Mouse (Mus musculus): ENCODE measurements around the gene Iqcc. TPM values are rescaled to one million over a fixed set of nuclear protein-coding genes. Genes with fewer than 3 reads are reported as not detected.

Gene Iqcc
- polyA plus RNA-seq (2014; fragmentation: Nextera tagmentation; extraction: Ambion mirVana) = 23.6 and 25.8 TPM in 2 replicates

DNA sequence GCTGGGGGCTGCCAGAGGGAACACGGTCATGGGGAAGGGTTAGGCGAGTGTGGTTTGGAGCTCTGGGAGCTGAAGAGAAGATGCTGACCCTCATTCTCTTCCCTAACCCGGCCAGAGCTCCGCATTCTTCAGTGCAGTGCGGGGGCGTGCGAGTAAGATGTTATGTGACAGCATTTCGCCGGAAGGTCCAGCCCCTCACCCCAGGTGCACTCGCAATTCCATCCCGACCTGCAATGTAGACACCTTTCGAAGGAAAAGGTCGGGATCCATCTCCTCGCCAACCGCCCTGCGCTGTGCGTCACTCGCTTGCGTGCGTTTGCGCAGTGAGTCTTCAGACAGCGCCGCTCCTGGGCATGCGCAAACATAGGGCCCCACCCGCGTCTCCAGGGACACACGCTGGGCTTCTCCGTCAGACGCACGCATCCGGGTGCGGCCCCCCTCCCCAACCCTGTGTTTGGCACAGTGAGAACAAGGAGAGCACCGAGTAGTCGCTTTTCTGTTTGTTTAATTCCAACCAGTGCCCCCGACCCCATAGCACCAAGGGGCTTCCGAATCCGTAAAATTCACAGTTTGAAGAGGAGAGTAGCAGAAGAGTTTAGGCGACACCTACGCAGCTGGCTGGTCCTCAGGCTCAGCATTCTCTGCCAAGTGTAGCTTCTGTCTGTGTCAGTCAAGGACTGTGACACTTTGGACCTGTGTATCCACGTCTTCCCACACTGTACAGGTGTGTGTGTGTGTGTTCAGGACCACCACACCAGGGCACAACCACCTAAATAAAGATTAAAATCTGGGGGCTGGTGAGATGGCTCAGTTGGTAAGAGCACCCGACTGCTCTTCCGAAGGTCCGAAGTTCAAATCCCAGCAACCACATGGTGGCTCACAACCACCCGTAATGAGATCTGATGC, at the start of gene Iqcc:
Gene Iqcc, minus strand, starts transcription at position 314 of the 906 bp plus-strand sequence.
- peak; percentile 92 for ATAC-seq (ENCODE audit: insufficient read depth)
- 3% methylated on average over 43 of the region's 44 CpGs for WGBS
- H3K9me3 ChIP-seq (ENCODE audit: low read depth, low read length) = no peaks in the 10 kb centered on the region
- H3K4me1 ChIP-seq (ENCODE audit: insufficient read depth) = peaks cover 12% of the 10 kb centered on the region; the same call in 1 of the 2 replicates
- H3K9ac ChIP-seq = peak within 1 kb of the TSS; percentile 82
- TF ChIP-seq CTCF (IDR thresholded peaks at IDR 0.05; ENCODE audit: low read depth) = peak; percentile 53
- H3K27ac ChIP-seq (ENCODE audit: low read depth) = peak within 1 kb of the TSS; percentile 82
- peak; percentile 97 for DNase-seq
- H3K4me2 ChIP-seq = peak within 1 kb of the TSS; percentile 87
- H3K36me3 ChIP-seq (ENCODE audit: insufficient read depth) = peaks cover 17% of the 10 kb centered on the region
- no peaks in the 10 kb centered on the region for H3K27me3 ChIP-seq (ENCODE audit: insufficient read depth, low read length)
- peak within 1 kb of the TSS; percentile 74 for H3K4me3 ChIP-seq (ENCODE audit: low read depth, low read length)

DNA sequence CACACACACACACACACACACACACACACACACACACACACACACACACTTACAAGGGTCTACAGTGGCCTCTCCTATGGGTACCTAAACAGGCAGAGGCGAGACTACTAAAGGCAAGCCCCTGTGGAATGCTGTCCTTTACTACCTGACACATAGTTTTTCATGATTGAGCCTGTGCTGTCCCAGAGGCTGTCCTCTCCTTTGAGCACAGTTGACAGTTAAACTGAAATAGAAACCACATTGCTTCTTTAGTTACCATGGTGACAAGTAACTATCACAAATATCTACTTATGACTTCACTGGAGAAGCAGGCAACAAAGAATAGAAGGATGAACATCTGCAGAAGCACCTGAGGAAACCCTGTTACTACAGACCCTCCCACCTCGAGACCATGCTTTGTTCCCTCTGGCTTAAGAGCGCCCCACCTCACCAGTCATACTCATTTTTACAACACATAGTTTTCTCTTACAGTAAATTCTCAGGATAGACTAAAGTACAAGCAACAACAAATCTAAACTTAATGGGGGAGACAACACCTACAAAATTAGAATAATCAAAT, 43.4 kb upstream of the Iqcc start:
- H3K36me3 ChIP-seq (ENCODE audit: insufficient read depth) = peaks cover 59% of the 10 kb centered on the region
- DNase-seq (no peak), ATAC-seq (ENCODE audit: insufficient read depth) (no peak)
- no peak overlapping the region for H3K4me3 ChIP-seq (ENCODE audit: low read depth, low read length)
- 73% methylated on average over 3 of the region's 3 CpGs for WGBS
- no peak overlapping the region for H3K9ac ChIP-seq
- H3K27ac ChIP-seq (ENCODE audit: low read depth) = no peak overlapping the region
- H3K4me1 ChIP-seq (ENCODE audit: insufficient read depth) = no peaks in the 10 kb centered on the region
- TF ChIP-seq CTCF (IDR thresholded peaks at IDR 0.05; ENCODE audit: low read depth) = no peak
- no peaks in the 10 kb centered on the region for H3K27me3 ChIP-seq (ENCODE audit: insufficient read depth, low read length)
- H3K9me3 ChIP-seq (ENCODE audit: low read depth, low read length) = no peaks in the 10 kb centered on the region
- H3K4me2 ChIP-seq = no peak overlapping the region

DNA sequence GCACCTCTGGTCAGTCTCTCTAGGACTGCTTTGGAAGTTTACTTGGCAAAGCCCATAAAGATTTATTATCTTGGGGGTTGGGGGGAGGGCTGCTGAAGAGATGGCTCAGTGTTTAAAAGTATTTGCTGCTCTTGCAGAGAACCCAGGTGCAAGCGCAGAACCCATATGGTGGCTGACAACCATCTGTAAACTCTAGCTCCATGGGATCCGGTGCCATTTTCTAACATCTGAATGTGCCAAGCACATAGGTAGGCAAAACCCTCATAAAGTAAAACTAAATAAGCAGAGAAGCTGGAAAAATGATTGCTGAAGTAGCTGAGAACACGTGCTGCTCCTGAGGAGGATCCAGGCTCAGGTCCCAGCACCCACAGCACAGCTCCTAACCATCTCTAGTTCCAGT, 42.7 kb upstream of the Iqcc start:
- Histone ChIP-seq H3K9ac (no peak overlapping the region), H3K4me3 (ENCODE audit: low read depth, low read length) (no peak overlapping the region), H3K27me3 (ENCODE audit: insufficient read depth, low read length) (no peaks in the 10 kb centered on the region), H3K9me3 (ENCODE audit: low read depth, low read length) (no peaks in the 10 kb centered on the region), H3K4me1 (ENCODE audit: insufficient read depth) (no peaks in the 10 kb centered on the region), H3K36me3 (ENCODE audit: insufficient read depth) (peaks cover 63% of the 10 kb centered on the region), H3K4me2 (no peak overlapping the region), H3K27ac (ENCODE audit: low read depth) (no peak overlapping the region)
- no peak for TF ChIP-seq CTCF (IDR thresholded peaks at IDR 0.05; ENCODE audit: low read depth)
- WGBS = 83% methylated on average over 3 of the region's 3 CpGs
- DNase-seq (no peak), ATAC-seq (ENCODE audit: insufficient read depth) (no peak)

DNA sequence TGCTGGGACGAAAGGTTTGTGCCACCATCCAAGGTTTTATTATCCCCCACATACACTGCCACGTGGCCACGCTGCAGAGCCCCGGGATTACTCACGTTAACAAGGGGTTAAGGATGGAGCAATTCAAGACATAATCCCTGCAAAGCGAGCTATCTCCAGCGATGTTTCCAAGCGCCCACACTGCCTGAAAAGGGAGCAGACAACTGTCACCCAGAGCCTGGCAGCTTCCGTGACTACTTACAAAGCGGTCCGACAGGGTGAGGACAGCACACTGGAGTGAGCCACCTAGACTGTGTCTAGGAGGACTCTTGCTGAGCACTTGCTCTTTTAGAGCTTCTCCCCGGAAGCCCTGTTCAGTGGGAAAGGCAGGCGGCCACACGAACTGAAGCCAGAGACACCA, 35.9 kb upstream of the Iqcc start:
- H3K4me3 ChIP-seq (ENCODE audit: low read depth, low read length) = no peak overlapping the region

DNA sequence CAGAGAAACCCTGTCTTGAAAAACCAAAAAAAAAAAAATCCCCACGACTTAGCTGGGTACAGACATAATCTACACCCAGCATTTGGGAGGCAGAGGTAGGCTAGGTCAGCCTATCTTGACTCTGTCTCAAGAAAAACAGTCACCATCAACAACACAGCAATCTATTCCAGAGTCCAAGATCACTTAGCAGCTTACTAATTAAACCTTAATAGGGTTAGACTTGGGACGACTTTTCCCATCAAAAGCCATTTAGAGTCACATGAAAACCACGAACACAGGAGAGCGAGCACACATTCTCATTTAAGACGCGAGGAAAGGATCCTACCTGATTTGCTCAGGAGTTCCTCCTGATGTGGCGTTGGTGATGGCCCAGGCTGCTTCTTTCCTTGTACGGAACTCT, 31.5 kb upstream of the Iqcc start:
- WGBS = 93% methylated on average over 8 of the region's 8 CpGs
- no peak overlapping the region for H3K4me3 ChIP-seq (ENCODE audit: low read depth, low read length)
- no peaks in the 10 kb centered on the region for H3K4me1 ChIP-seq (ENCODE audit: insufficient read depth)
- no peaks in the 10 kb centered on the region for H3K27me3 ChIP-seq (ENCODE audit: insufficient read depth, low read length)
- ATAC-seq (ENCODE audit: insufficient read depth) = no peak
- H3K9me3 ChIP-seq (ENCODE audit: low read depth, low read length) = no peaks in the 10 kb centered on the region
- no peak overlapping the region for H3K4me2 ChIP-seq
- peaks cover 92% of the 10 kb centered on the region for H3K36me3 ChIP-seq (ENCODE audit: insufficient read depth)
- no peak overlapping the region for H3K9ac ChIP-seq
- DNase-seq = no peak
- TF ChIP-seq CTCF (IDR thresholded peaks at IDR 0.05; ENCODE audit: low read depth) = no peak
- no peak overlapping the region for H3K27ac ChIP-seq (ENCODE audit: low read depth)

More for the DNA sequence above, 35.9 kb upstream of the Iqcc start:
- Histone ChIP-seq H3K4me1 (ENCODE audit: insufficient read depth) (no peaks in the 10 kb centered on the region), H3K27me3 (ENCODE audit: insufficient read depth, low read length) (no peaks in the 10 kb centered on the region), H3K27ac (ENCODE audit: low read depth) (no peak overlapping the region), H3K9me3 (ENCODE audit: low read depth, low read length) (no peaks in the 10 kb centered on the region), H3K9ac (no peak overlapping the region), H3K4me2 (no peak overlapping the region), H3K36me3 (ENCODE audit: insufficient read depth) (peaks cover 95% of the 10 kb centered on the region)
- TF ChIP-seq CTCF (IDR thresholded peaks at IDR 0.05; ENCODE audit: low read depth) = no peak
- ATAC-seq (ENCODE audit: insufficient read depth) = no peak
- 89% methylated on average over 14 of the region's 14 CpGs for WGBS
- DNase-seq = no peak

DNA sequence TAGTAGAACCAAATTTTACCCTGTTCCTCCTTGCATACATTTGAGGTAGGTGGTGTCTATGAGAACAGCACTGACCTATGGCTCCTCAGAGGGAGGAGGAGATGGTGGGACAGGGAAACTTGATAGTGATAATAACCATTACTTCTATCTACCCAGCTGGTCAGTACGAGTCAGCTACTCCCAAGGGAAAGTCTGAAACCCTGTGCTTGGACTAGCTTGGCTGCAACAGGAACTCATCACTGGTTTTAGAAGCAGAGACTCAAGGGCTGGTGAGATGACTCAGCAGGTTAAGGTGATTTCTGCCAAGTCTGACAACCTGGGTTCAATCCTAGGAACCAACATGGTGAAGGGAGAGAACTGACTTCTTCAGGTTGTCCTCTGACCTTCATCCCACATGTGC, 29.8 kb upstream of the Iqcc start:
- WGBS = 79% methylated on average over 1 of the region's 1 CpGs
- Histone ChIP-seq H3K9me3 (ENCODE audit: low read depth, low read length) (no peaks in the 10 kb centered on the region), H3K4me2 (no peak overlapping the region), H3K36me3 (ENCODE audit: insufficient read depth) (peaks cover 90% of the 10 kb centered on the region), H3K4me3 (ENCODE audit: low read depth, low read length) (no peak overlapping the region), H3K9ac (no peak overlapping the region), H3K4me1 (ENCODE audit: insufficient read depth) (no peaks in the 10 kb centered on the region), H3K27ac (ENCODE audit: low read depth) (no peak overlapping the region), H3K27me3 (ENCODE audit: insufficient read depth, low read length) (no peaks in the 10 kb centered on the region)
- no peak for ATAC-seq (ENCODE audit: insufficient read depth)
- TF ChIP-seq CTCF (IDR thresholded peaks at IDR 0.05; ENCODE audit: low read depth) = no peak
- no peak for DNase-seq

DNA sequence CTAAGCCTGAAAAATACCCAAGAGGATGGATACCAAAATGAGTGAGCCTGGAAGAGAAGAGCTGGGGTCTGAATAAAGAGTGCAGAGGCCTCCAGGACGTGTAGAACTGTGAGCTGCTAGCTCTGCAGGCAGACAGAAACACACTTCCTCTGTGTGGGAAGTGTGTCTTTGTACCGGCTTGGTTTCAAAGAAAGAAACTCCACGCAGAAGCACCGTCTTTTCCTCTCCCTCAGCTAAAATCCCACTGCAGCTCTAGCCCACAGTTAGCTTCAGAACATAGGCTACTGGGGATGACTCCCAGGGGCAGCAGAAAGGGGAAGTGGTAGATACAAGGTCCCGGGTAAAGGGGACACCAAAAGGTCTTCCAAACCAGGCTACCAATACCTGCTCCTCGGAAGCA, 26.3 kb upstream of the Iqcc start:
- ATAC-seq (ENCODE audit: insufficient read depth) (no peak), DNase-seq (no peak)
- no peak overlapping the region for H3K4me2 ChIP-seq
- no peaks in the 10 kb centered on the region for H3K4me1 ChIP-seq (ENCODE audit: insufficient read depth)
- no peak overlapping the region for H3K4me3 ChIP-seq (ENCODE audit: low read depth, low read length)
- H3K27me3 ChIP-seq (ENCODE audit: insufficient read depth, low read length) = no peaks in the 10 kb centered on the region
- no peak for TF ChIP-seq CTCF (IDR thresholded peaks at IDR 0.05; ENCODE audit: low read depth)
- H3K9me3 ChIP-seq (ENCODE audit: low read depth, low read length) = no peaks in the 10 kb centered on the region
- no peak overlapping the region for H3K27ac ChIP-seq (ENCODE audit: low read depth)
- WGBS = 86% methylated on average over 6 of the region's 6 CpGs
- H3K9ac ChIP-seq = no peak overlapping the region
- H3K36me3 ChIP-seq (ENCODE audit: insufficient read depth) = peaks cover 62% of the 10 kb centered on the region

Data from lung, embryonic 14.5 days (tissue).